Mouse (Mus musculus) c-Kit-positive CD71-positive TER-119-positive erythroid progenitor cells, embryonic 14.5 days (primary cell): Measurements from ENCODE around the gene Myl4.

Experiments
- DNase-seq: peaks from one replicate; pipeline ENCODE4 v3.0.0-alpha.2; 2013; ENCODE audit warnings: low spot score

The Myl4 gene

GRCm38 (mm10) chr11:104571373-104571772 is 20.9 kb downstream of the Myl4 start:
- peak; percentile 48 for DNase-seq

DNA sequence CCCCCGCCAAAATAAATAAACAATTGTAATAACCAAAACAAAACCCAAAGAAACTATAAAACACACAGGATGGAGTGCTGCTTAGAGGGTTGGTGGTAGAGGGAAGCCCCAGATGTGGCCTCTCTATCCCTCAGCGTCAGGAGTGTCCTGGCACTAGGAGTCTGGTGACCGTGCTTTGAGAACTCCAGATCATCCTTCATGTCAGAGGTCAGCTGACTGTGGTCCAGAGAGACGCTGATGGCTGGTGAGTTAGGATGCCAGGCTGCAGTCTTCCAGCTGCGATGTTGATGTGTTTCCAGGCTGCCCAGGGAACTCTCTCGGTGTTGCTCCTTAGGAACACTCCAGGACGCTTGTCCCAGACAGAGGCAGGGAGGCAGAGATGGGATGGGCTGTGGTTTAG is 21.6 kb downstream of the Myl4 start:
- DNase-seq, result no peak

GRCm38 (mm10) chr11:104572566-104572965 is 22.1 kb downstream of the Myl4 start:
- DNase-seq, result no peak

DNA sequence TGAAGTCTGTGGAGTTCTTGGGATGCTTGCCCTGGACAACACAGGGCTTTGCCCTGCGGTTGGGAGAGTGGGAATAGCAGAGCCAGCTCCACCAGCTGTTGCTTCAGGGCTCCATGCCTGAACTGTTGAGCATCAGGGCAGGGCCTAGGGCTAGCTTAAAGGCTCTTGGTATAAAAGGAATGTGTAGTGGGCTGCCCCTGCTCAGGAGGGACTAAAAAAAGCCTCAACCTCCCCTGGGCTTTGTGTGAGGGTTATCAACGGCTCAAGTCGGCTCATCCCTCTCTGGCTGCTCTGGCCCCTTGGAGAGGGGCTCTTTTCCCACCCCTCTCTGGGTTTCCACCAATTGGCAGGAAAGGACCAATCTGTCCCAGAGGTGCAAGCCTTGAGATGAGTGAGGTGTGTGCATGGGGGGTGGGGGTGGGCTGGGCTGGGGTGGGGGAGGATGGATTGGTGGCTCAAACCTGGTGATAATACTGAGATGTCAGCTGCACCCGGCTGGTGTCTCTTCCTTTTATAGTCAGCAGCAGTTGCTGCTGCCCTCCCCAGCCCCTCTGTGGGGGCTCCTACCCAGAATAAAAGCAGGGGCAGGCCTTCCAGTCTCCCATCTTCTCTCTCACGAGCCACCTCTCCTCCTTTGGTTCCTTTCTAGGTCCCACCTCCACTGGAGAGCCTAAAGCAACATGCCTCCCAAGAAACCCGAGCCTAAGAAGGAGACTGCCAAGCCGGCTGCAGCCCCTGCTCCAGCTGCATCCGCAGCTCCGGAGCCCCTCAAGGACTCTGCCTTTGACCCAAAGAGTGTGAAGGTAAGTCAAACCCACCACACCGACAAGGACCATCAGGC is 26.5 kb downstream of the Myl4 start:
- DNase-seq, result no peak

DNA sequence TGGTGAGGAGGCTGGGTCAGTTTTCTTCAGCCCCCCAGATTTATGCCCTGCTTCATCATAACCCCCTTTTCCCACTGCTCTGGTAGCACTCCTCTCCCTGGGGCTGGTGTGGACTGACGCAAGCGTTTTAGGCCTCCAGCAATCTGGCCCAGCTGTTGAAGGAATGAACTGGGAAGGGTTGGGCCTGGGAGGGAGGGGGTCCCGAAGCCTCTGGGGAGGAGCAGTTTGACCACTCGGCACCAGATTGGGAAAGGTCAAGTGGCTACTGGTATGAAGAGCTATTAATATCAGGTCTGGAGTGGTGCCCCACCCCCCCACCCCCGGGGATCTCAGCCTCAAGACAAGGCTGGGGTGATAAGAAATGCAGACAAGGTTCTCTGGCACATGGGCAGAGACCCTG is 27.6 kb downstream of the Myl4 start:
- no peak for DNase-seq

- no peak for DNase-seq
These were observed 28.6 kb downstream of the Myl4 start for GRCm38 (mm10) chr11:104579084-104579483.

- no peak for DNase-seq
These were observed 29.1 kb downstream of the Myl4 start for GRCm38 (mm10) chr11:104579575-104579974.

DNA sequence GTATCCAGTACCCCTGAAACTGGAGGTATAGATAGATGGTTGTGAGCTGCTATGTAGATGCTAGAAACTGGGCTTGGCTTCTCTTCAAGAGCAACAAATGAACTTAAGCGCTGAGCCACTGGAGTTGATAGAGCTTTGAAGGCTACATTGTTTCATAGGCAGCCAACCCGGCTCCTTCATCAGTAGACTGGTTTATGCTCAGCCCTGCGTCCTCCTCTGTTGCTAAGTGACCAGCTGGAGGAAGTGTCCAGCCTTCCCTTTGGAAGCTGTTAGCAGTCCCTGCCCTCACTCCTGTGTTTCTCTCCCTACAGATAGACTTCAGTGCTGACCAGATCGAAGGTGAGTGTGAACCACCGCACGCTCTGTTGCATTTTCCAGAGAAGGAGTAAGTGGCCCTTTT is 29.6 kb downstream of the Myl4 start:
- DNase-seq, result no peak

DNA sequence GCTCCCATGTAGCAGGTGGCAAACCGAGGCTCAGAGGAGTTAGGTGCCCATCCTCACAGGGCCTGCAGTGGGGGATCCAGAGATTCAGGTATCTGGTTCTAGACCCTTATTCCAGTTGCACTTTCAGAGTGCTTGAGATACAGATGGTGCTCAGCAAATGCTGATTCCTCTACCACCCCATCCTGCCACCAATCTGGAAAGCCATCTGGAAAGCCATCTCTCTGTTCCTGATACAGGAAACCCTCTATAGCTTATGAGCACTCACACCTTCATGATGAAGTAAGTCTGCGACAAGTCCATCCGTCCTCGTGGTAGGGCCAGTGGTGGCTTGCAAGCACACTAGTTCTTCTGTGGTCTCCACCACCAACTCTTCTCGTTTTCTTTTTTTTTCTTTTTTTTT is 30.1 kb downstream of the Myl4 start:
- no peak for DNase-seq

GRCm38 (mm10) chr11:104581446-104582307 is 31.2 kb downstream of the Myl4 start:
- no peak for DNase-seq

DNA sequence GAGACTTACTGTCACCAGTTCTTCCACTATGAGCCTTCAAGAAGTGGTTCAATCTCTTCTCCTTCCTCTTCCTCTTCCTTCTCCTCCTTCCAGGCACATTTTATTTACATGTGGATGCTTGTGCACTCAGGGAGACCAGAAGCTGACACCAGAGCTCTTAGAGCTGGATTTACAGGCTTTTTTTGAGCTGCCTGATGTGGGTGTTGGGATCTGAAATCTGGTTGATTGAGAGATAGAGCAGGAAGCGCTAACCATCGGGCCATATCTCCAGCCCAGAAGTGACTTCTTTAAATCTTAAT is 31.8 kb downstream of the Myl4 start:
- no peak for DNase-seq

DNA sequence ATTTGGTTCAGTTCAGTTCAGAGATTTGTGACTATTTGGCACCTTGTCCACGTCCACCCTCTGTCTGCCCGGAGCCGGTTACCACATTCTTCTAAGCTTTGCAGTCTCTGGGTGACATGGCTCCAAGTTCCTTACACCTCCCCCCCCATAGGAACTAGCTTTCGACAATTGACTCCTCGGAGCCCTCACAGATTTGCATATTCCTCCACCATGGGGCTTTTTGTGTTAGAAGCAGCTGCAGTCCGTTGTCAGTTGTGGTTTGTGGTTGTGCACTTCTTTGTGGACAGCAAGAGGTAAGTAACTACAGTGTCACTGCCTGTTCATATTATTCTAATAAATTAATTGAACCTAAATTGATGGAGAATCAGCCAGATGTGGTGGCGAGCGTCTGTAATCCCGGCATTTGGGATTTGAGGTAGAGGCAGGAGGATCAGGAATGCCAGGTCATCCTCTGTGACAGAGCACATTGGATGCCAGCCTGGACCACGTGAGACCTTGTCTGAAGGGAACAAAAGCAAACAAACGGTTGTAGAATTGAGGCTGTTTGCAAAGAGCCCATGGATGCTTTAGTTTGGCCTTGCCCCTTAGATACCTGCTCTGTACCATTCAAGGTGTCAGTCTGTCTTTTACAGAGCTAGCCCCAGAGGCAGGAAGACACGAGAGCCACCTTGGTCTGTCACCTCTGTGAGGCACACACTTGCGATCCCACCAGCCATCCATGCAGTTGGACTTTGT is 32.3 kb downstream of the Myl4 start:
- DNase-seq, result no peak

GRCm38 (mm10) chr11:104585495-104585894 is 35.0 kb downstream of the Myl4 start:
- DNase-seq, result no peak

DNA sequence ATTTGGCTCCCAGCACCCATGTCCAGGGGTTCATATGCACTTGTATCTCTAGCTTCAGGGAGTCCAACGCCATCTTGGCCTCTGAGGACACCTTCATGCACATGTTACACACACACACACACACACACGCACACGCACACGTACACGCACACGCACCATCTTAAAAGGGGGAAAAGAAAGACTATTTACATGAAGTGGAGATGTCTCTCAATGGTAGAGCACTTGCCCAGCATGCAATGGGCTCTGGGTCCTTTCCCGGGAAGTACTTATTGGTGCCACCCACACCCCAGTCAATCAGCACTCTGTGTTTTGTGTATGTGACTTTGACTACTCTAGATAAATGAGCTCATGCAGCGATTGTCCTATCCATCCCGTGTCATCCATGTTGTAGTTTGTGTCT is 37.4 kb downstream of the Myl4 start:
- no peak for DNase-seq

DNA sequence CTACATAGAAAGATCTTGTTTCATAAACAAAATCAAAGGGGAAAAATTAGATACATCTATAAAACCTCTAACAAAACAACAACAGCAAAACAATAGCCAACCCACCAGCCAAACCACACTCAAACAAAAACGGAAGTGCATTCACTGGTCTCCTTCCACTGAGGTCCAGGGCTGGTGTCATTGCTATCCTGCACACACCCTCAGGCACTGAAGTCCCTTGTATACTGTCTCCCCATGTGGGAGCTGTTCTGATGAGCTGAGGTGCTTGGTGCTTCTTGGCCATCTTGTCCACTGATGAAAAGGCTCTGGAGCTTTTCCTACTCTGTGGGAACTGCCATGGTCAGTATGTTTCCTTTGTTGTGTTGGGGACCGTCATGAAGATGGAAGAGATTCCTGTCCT is 38.0 kb downstream of the Myl4 start:
- no peak for DNase-seq

DNA sequence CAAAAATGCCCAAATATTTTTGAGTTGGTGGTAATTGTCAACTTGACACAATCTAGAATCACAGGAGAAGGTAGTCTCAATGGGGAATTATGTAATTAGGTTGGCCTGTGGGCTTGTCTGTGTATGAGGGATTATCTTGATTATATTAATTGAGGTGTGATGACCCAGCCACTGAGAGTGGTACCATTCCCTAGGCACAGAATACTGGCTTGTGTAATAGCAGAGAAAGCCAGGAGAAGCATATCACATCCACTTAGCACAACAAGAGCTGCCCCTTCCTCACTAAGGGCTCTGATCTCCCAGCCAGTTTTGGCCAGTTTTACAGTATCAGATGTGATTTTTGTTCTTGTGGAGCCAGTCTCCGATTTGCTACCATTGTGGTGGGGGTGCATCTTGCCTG is 39.1 kb downstream of the Myl4 start:
- DNase-seq, result no peak

GRCm38 (mm10) chr11:104590148-104590547 is 39.7 kb downstream of the Myl4 start:
- DNase-seq, result peak; percentile 70

DNA sequence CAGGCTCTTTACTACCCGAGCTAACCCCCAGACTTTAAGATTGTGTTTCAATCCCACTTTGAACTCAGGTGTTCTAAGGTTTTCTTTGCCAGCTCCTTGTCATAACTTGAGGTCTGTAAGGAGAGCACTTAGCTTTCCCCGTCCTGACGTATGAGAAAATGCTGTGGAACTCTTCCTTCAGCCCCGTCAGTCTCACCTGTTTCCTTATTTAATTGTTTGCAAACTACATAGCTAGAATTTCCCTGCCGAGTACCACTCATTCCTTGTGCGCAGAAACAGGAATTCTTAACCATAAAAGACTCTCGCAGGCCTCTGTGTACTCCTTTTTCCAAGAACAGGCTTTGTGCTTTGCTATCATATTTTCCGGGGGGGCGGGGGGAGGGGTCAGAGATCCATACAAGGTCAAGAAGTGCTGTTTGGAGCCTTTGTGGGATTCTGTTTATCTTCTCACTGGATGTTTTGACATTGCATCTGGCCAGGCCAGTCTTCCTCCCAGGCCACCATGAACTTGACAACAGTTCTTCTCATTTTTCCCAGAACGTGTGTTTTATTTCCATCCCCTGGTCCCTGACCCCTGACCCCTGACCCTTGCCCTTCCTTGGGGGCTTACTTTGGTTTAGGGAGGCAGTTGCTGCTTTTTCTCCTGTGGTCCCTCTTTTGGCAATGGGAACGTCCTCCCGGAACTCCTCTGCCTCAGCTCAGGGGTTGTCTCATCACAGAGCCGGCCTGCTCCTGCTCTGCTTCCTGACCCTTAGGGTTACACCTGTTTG is 41.8 kb downstream of the Myl4 start:
- DNase-seq, result no peak

GRCm38 (mm10) chr11:104596365-104596764 is 45.9 kb downstream of the Myl4 start:
- no peak for DNase-seq

DNA sequence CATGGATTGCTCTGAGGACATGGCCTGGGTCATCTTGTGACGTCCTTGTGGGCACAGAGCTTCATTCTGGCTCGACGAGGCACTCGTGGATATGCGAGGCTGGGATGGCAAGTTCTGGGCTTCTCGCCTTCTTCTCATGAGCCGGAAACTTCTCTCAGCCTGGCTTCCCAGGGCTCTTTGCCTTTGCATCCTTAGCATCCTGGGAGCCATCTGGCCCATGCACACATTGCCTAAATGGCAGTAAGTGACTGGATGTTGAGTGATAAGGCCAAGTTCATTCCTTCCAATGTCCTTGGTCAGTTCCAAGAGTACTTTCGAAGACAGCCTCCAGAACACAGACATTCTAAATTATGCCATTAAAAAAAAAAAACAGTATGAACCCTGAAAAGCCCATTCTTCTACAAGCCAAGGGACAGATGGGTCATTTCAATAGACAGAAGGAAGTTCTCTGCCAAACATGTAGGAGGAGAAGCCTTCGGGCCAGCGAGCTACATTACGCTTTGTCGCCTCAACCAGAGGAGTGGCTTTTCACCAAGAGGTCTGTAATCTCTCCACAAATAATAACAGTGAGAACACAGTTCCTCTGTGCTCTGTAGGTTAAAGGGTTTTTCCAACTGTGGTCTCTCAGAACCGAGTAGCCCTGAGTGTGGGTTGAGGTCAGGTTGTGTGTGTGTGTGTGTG is 48.9 kb downstream of the Myl4 start:
- DNase-seq, result no peak

GRCm38 (mm10) chr11:104600675-104601074 is 50.2 kb downstream of the Myl4 start:
- no peak for DNase-seq
